ENCODE assay signal across 13 mouse cellular contexts in genomic region chr7:125988326-125988725, GRCm38 (mm10).
"Had no signal": no experiment of that assay in that cellular context is flagged by ENCODE, and none has a peak within 500 bp of the region (broad histone marks: within the 10 kb centered on the region; RNA-seq: fewer than 3 reads in every experiment).

No protein-coding gene starts in this region.

- H3K4me2 ChIP-seq: liver, embryonic 13.5 days; lung, embryonic 15.5 days; midbrain, embryonic 11.5 days; midbrain, embryonic 15.5 days; neural tube, embryonic 12.5 days had no signal

- H3K9me3 ChIP-seq: liver, embryonic 13.5 days; lung, embryonic 15.5 days; megakaryocyte, embryonic 14.5 days; midbrain, embryonic 15.5 days; neural tube, embryonic 12.5 days had no signal

- DNase-seq: liver; liver, embryonic 13.5 days; liver, postnatal 0 days; lung, postnatal 14 days; thymus, postnatal 4 days had no signal

- H3K36me3 ChIP-seq: liver, embryonic 13.5 days; lung, embryonic 15.5 days; midbrain, embryonic 15.5 days; neural tube, embryonic 12.5 days had no signal

- H3K27me3 ChIP-seq: lung, embryonic 15.5 days; midbrain, embryonic 15.5 days; neural tube, embryonic 12.5 days had no signal

- H3K27ac ChIP-seq: left cerebral cortex, adult 2 months; liver, embryonic 13.5 days; lung, embryonic 15.5 days; macrophage; midbrain, embryonic 15.5 days; neural tube, embryonic 12.5 days; stomach, postnatal 0 days had no signal

- H3K4me1 ChIP-seq: liver, embryonic 13.5 days; lung, embryonic 15.5 days; megakaryocyte, embryonic 14.5 days had no signal

- ATAC-seq: liver, postnatal 0 days; midbrain, embryonic 15.5 days had no signal

- H3K9ac ChIP-seq: liver, embryonic 13.5 days; liver, postnatal 0 days; lung, embryonic 15.5 days; midbrain, embryonic 15.5 days; neural tube, embryonic 12.5 days had no signal

- H3K4me3 ChIP-seq: left cerebral cortex, adult 2 months; liver, embryonic 13.5 days; lung, embryonic 15.5 days; megakaryocyte, embryonic 14.5 days; midbrain, embryonic 15.5 days; neural tube, embryonic 12.5 days had no signal
